Mouse (Mus musculus) megakaryocyte progenitor cell, adult 5-6 weeks (primary cell): ENCODE results near the gene Clmn. TPM values are rescaled to one million over a fixed set of nuclear protein-coding genes. Genes with fewer than 3 reads are reported as not detected.
A peak's percentile ranks its signal among the peaks of the same experiment; 100 is the strongest.

Source experiments
- ATAC-seq: replicated peaks from 2 replicates; pipeline ENCODE4 v1.8.0; 2016; ENCODE audit warnings: mild to moderate bottlenecking, moderate TSS enrichment, inconsistent platforms; ENCODE audit not compliant: poor library complexity
- total RNA-seq, 2 experiments: library from RNA; stranded (forward) in 1 of 2; stranded (reverse) in 1 of 2; fragments of 157-497, 149-512 nt in 1 of 2; fragments of 200-1000 nt in 1 of 2; gene quantifications; 2 replicates each; pipeline versions ENCODE4 v1.2.3 to v1.2.4; 2015 to 2017

Gene Clmn
- total RNA-seq, 2 experiments from 2014 or later: 0.10 TPM; not detected in 1

- no peak for ATAC-seq
These were observed 45.8 kb downstream of the Clmn start for GRCm38 (mm10) chr12:104819050-104819449.

- no peak for ATAC-seq
These were observed 46.8 kb downstream of the Clmn start for GRCm38 (mm10) chr12:104818057-104818456.

- no peak for ATAC-seq
These were observed 47.6 kb downstream of the Clmn start for GRCm38 (mm10) chr12:104817172-104817866.

GRCm38 (mm10) chr12:104814291-104814690 lies 50.6 kb downstream of the Clmn start:
- no peak for ATAC-seq

- no peak for ATAC-seq
These were observed 51.1 kb downstream of the Clmn start for GRCm38 (mm10) chr12:104813762-104814161.

- peak; percentile 81 for ATAC-seq
These were observed 52.2 kb downstream of the Clmn start for GRCm38 (mm10) chr12:104812711-104813110.

GRCm38 (mm10) chr12:104810923-104811443 lies 53.9 kb downstream of the Clmn start:
- ATAC-seq: peak; percentile 54

GRCm38 (mm10) chr12:104808421-104809067 lies 56.3 kb downstream of the Clmn start:
- no peak for ATAC-seq

GRCm38 (mm10) chr12:104806680-104807375 lies 58.0 kb downstream of the Clmn start:
- no peak for ATAC-seq

- no peak for ATAC-seq
These were observed 63.2 kb downstream of the Clmn start for GRCm38 (mm10) chr12:104801494-104802260.

- ATAC-seq: no peak
These were observed 65.5 kb downstream of the Clmn start for GRCm38 (mm10) chr12:104799365-104799764.

- no peak for ATAC-seq
These were observed 67.0 kb downstream of the Clmn start for GRCm38 (mm10) chr12:104797905-104798304.

GRCm38 (mm10) chr12:104796635-104797378 lies 68.1 kb downstream of the Clmn start:
- ATAC-seq: no peak

GRCm38 (mm10) chr12:104794957-104795356 lies 69.9 kb downstream of the Clmn start:
- no peak for ATAC-seq

GRCm38 (mm10) chr12:104793486-104793885 lies 71.4 kb downstream of the Clmn start:
- no peak for ATAC-seq

GRCm38 (mm10) chr12:104777603-104778002 lies 87.3 kb downstream of the Clmn start:
- peak; percentile 85 for ATAC-seq

- no peak for ATAC-seq
These were observed 92.9 kb downstream of the Clmn start for GRCm38 (mm10) chr12:104771941-104772340.

- ATAC-seq: no peak
These were observed 95.6 kb downstream of the Clmn start for GRCm38 (mm10) chr12:104769201-104769785.

- ATAC-seq: peak; percentile 92
These were observed 97.7 kb downstream of the Clmn start for GRCm38 (mm10) chr12:104767183-104767582.

- no peak for ATAC-seq
These were observed 99.1 kb downstream of the Clmn start for GRCm38 (mm10) chr12:104765761-104766160.
